In genomic region chr4:106804201-106804909, GRCm38 (mm10) we compare ENCODE assay signal across 8 mouse cellular contexts. TPM values are rescaled to one million over a fixed set of nuclear protein-coding genes. Genes with fewer than 3 reads are reported as not detected.
DNase-seq lines count a peak whose midpoint lies in the region; ATAC-seq and TF ChIP-seq lines count a peak whose summit lies in the region.

No protein-coding gene starts in this region.

- DNase-seq in CH12.LX (ENCODE audit: extremely low read depth), result peak; percentile 80
- DNase-seq in lung, postnatal 10 days, result peak; percentile 39
- peak; percentile 57 to 79 for DNase-seq in spleen, postnatal 10 days (ENCODE audit: low spot score in 2 of 2)
- DNase-seq in urinary bladder, postnatal 10 days (ENCODE audit: low spot score), result no peak
- DNase-seq in ovary, adult 18-20 months (ENCODE audit: low spot score), result no peak
- DNase-seq in left cerebral cortex, postnatal 25 days (ENCODE audit: low spot score in 2 of 2), result no peak

- no peak for ATAC-seq in hindbrain, embryonic 15.5 days (ENCODE audit: low FRiP score, low read depth)

- intact Hi-C loops in left cerebral cortex, postnatal 25 days (cut with DNase I), result loop anchor here (10.0 kb wide), 1 partner anchor 360 kb away; no protein-coding TSS in a partner anchor

- H3K9ac ChIP-seq in CH12.LX (ENCODE audit: insufficient read depth, low read depth), result peak overlapping the region; percentile 73
- H3K9ac ChIP-seq in hindbrain, embryonic 15.5 days, result peak overlapping the region; percentile 36; the same call in 1 of the 2 replicates

- no peak for TF ChIP-seq CTCF in CH12.LX (conservative IDR thresholded peaks at IDR 0.05 in 1 of 2, IDR thresholded peaks at IDR 0.05 in 1 of 2; ENCODE audit: low read depth in 2 of 2, low read length in 2 of 2)
- no peak for TF ChIP-seq CTCF in bone marrow macrophage, adult 2 months (IDR thresholded peaks at IDR 0.05; ENCODE audit: low read depth, low read length)

- no peak for TF ChIP-seq RAD21 in CH12.LX (IDR thresholded peaks at IDR 0.05; ENCODE audit: low read depth, low read length)

- TF ChIP-seq POLR2A in CH12.LX (IDR thresholded peaks at IDR 0.05; ENCODE audit: low read depth, low read length), result peak; percentile 49; the same call in 1 of the 2 replicates
- TF ChIP-seq POLR2A in bone marrow macrophage, adult 2 months (IDR thresholded peaks at IDR 0.05; ENCODE audit: borderline replicate concordance, low read depth, low read length), result no peak

- H3K27me3 ChIP-seq in CH12.LX (replicated peaks), result no peaks in the 10 kb centered on the region
- H3K27me3 ChIP-seq in hindbrain, embryonic 15.5 days, result peaks cover 7% of the 10 kb centered on the region; the same call in 1 of the 2 replicates

- 48% methylated on average over 16 of the region's 16 CpGs for WGBS in hindbrain, embryonic 15.5 days

- peaks cover 12 to 29% of the 10 kb centered on the region in 2 experiments for H3K4me1 ChIP-seq in CH12.LX (ENCODE audit: control insufficient read depth in 1 of 2, insufficient read depth in 2 of 2)
- peaks cover 8% of the 10 kb centered on the region; the same call in 1 of the 2 replicates for H3K4me1 ChIP-seq in bone marrow macrophage, adult 2 months (ENCODE audit: control insufficient read depth, insufficient read depth, low read length)
- peaks cover 13% of the 10 kb centered on the region for H3K4me1 ChIP-seq in hindbrain, embryonic 15.5 days (replicated peaks)

- peak overlapping the region; percentile 83 for H3K27ac ChIP-seq in CH12.LX (ENCODE audit: insufficient read depth, low read depth)
- H3K27ac ChIP-seq in bone marrow macrophage, adult 2 months (ENCODE audit: insufficient read depth, low read depth, low read length), result no peak overlapping the region
- no peak overlapping the region for H3K27ac ChIP-seq in hindbrain, embryonic 15.5 days (replicated peaks)

- dilution Hi-C loops in CH12.LX (cut with MboI; ENCODE audit: extremely low pct_ligation_motif_present, extremely low pct_unique_long_range_greater_than_20kb, low sequenced_read_pairs), result no loop called here

- peaks cover 5% of the 10 kb centered on the region for H3K9me3 ChIP-seq in CH12.LX (replicated peaks; ENCODE audit: low read length)
- no peaks in the 10 kb centered on the region for H3K9me3 ChIP-seq in hindbrain, embryonic 15.5 days

- peak overlapping the region; percentile 57 to 64 (median 62) for H3K4me3 ChIP-seq in CH12.LX (replicated peaks in 1 of 3; ENCODE audit: low read depth in 2 of 3, low read length in 2 of 3, poor library complexity in 1 of 3)
- H3K4me3 ChIP-seq in bone marrow macrophage, adult 2 months (ENCODE audit: insufficient read depth, low read length), result peak overlapping the region; percentile 54
- H3K4me3 ChIP-seq in hindbrain, embryonic 15.5 days, result peak overlapping the region; percentile 20

- TF ChIP-seq EP300 in CH12.LX (IDR thresholded peaks at IDR 0.05; ENCODE audit: low read length), result peak; percentile 44; the same call in 1 of the 2 replicates

- H3K36me3 ChIP-seq in CH12.LX (replicated peaks in 1 of 2; ENCODE audit: control insufficient read depth in 1 of 2, insufficient read depth in 1 of 2, low read length in 1 of 2), result peaks cover 3 to 27% of the 10 kb centered on the region in 2 experiments
- H3K36me3 ChIP-seq in hindbrain, embryonic 15.5 days, result no peaks in the 10 kb centered on the region

- peak overlapping the region; percentile 64 for H3K4me2 ChIP-seq in CH12.LX (ENCODE audit: insufficient read depth, low read depth, poor library complexity, severe bottlenecking)
- peak overlapping the region; percentile 49 for H3K4me2 ChIP-seq in hindbrain, embryonic 15.5 days

- no peaks in the 10 kb centered on the region for H3K79me2 ChIP-seq in CH12.LX (replicated peaks; ENCODE audit: control insufficient read depth, extremely low read depth, insufficient read depth, poor library complexity, severe bottlenecking)

- in situ Hi-C loops in CH12.LX (cut with MboI; ENCODE audit: low pct_ligation_motif_present, low pct_unique_long_range_greater_than_20kb, low sequenced_read_pairs), result no loop called here

TF ChIP-seq in CH12.LX, 34 proteins besides CTCF, POLR2A, EP300 and RAD21:
- TF ChIP-seq ZKSCAN1 (IDR thresholded peaks at IDR 0.05; ENCODE audit: borderline replicate concordance, low read depth, low read length) (no peak), NRF1 (IDR thresholded peaks at IDR 0.05; ENCODE audit: low read depth, low read length) (no peak), JUN (IDR thresholded peaks at IDR 0.05; ENCODE audit: insufficient read depth, low read depth, low read length) (no peak), HCFC1 (IDR thresholded peaks at IDR 0.05; ENCODE audit: low read depth, low read length) (peak; percentile 14; the same call in 1 of the 2 replicates), MYC (IDR thresholded peaks at IDR 0.05; ENCODE audit: low read depth, low read length) (no peak), CHD1 (IDR thresholded peaks at IDR 0.05; ENCODE audit: low read depth, low read length) (no peak), CHD2 (IDR thresholded peaks at IDR 0.05; ENCODE audit: low read length) (no peak), MEF2A (IDR thresholded peaks at IDR 0.05; ENCODE audit: borderline replicate concordance, low read depth, low read length) (no peak), MAX (IDR thresholded peaks at IDR 0.05; ENCODE audit: low read length) (peak; percentile 17; the same call in 1 of the 2 replicates), KAT2A (IDR thresholded peaks at IDR 0.05; ENCODE audit: insufficient replicate concordance, low read length) (0 out of 2 replicates have a peak, but pooled peaks have one; percentile 28), USF1 (IDR thresholded peaks at IDR 0.05; ENCODE audit: low read depth, low read length) (no peak), TCF12 (IDR thresholded peaks at IDR 0.05; ENCODE audit: low read depth, low read length) (peak; percentile 49; the same call in 1 of the 2 replicates), ZC3H11A (IDR thresholded peaks at IDR 0.05; ENCODE audit: low read depth, low read length) (no peak), PAX5 (IDR thresholded peaks at IDR 0.05; ENCODE audit: low read length) (no peak), IRF4 (IDR thresholded peaks at IDR 0.05; ENCODE audit: low read depth, low read length) (no peak), E2F4 (IDR thresholded peaks at IDR 0.05; ENCODE audit: insufficient replicate concordance, low read depth, low read length) (no peak), ETS1 (conservative IDR thresholded peaks at IDR 0.05; ENCODE audit: low read depth, low read length) (peak; percentile 56), MAFK (IDR thresholded peaks at IDR 0.05; ENCODE audit: insufficient replicate concordance, low read length) (no peak), GABPA (IDR thresholded peaks at IDR 0.05; ENCODE audit: insufficient replicate concordance, low read depth, low read length) (no peak), POLR2AphosphoS2 (IDR thresholded peaks at IDR 0.05; ENCODE audit: low read depth, low read length) (no peak), JUND (conservative IDR thresholded peaks at IDR 0.05; ENCODE audit: low read depth, low read length) (no peak), ELF1 (IDR thresholded peaks at IDR 0.05; ENCODE audit: low read depth, low read length) (0 out of 2 replicates have a peak, but pooled peaks have one; percentile 27), ZNF384 (IDR thresholded peaks at IDR 0.05; ENCODE audit: low read depth, low read length) (no peak), ZMIZ1 (IDR thresholded peaks at IDR 0.05; ENCODE audit: low read depth, low read length) (peak; percentile 58), RCOR1 (conservative IDR thresholded peaks at IDR 0.05; ENCODE audit: low read depth, low read length) (no peak), SMC3 (IDR thresholded peaks at IDR 0.05; ENCODE audit: low read depth, low read length) (no peak), USF2 (conservative IDR thresholded peaks at IDR 0.05; ENCODE audit: low read depth, low read length) (no peak), UBTF (IDR thresholded peaks at IDR 0.05; ENCODE audit: low read depth, low read length) (no peak), BHLHE40 (IDR thresholded peaks at IDR 0.05; ENCODE audit: low read depth, low read length) (no peak; the same call in none of the 2 replicates), TBP (conservative IDR thresholded peaks at IDR 0.05; ENCODE audit: low read depth, low read length) (peak; percentile 57; the same call in 1 of the 2 replicates), NELFE (IDR thresholded peaks at IDR 0.05; ENCODE audit: low read depth, low read length) (peak; percentile 66), MAZ (IDR thresholded peaks at IDR 0.05; ENCODE audit: low read depth, low read length) (peak; percentile 80), MXI1 (IDR thresholded peaks at IDR 0.05; ENCODE audit: low read depth, low read length) (peak; percentile 84), SIN3A (IDR thresholded peaks at IDR 0.05; ENCODE audit: low read length) (no peak)

RNA-seq across cellular contexts. Expression of gene Acot11, which starts 0.4 kb away (rescaled TPM):
- total RNA-seq in CH12.LX (2012; rRNA removed) (4.8 and 6.8 TPM in 2 replicates), CH12.LX (2014; rRNA removed) (2.0 and 2.3 TPM in 2 replicates)
- polyA plus RNA-seq in CH12.LX (2012; ENCODE audit: insufficient read length, low read depth), result 4.3 and 4.4 TPM in 2 replicates
- 5.6 and 6.6 TPM in 2 replicates for polyA plus RNA-seq in bone marrow macrophage, adult 2 months (2012; ENCODE audit: insufficient read depth, insufficient read length, missing spikeins)
- 2.1 and 2.4 TPM in 2 replicates for polyA plus RNA-seq in hindbrain, embryonic 15.5 days (2015; fragmentation: Nextera tagmentation; extraction: Ambion mirVana)
- 10 to 100 TPM; 39.1 to 53.0 TPM for total RNA-seq in left cerebral cortex, postnatal 25 days (2021)

Comparison
In these comparisons a context has a peak if more than half of its experiments do, and no peak if none do; other contexts are left out.
1. DNase-seq: peak in CH12.LX (single experiment), lung, postnatal 10 days (single experiment) and spleen, postnatal 10 days (2 of 2); none in urinary bladder, postnatal 10 days (single experiment), ovary, adult 18-20 months (single experiment) and left cerebral cortex, postnatal 25 days (0 of 2).
2. Peak in every context shown above with its lines, with median percentiles within 50 percentile points of each other: H3K4me3 ChIP-seq.